Comparison of ENCODE assay signal across 10 mouse cellular contexts in the genomic region with DNA sequence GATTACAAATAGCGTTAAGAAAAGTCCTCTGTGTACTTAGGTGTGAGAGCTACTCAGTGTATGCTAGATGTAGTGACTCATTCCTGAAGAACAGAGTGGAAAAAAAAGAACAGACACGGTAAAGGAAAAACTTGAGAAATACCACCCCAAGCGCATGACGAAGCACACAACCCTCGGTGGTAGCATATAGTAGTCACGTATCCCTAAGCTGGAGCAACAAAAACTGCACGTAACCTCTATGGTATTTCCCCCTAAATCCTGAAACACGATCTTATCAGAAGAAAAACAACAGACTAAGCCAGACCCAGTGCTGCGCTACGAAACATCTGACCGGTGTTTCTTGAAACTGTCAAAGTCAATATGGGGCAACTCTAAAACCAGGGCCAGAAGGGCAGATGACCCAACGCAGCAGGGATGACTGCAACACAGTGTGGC.
DNase-seq lines count a peak whose midpoint lies in the region; ATAC-seq and TF ChIP-seq lines count a peak whose summit lies in the region.
"Had no signal": no experiment of that assay in that cellular context is flagged by ENCODE, and none has a peak within 500 bp of the region (broad histone marks: within the 10 kb centered on the region; RNA-seq: fewer than 3 reads in every experiment).

No protein-coding gene starts in this region.

- H3K4me2 ChIP-seq in kidney, postnatal 0 days (ENCODE audit: low read length): no peak overlapping the region
- H3K4me2 ChIP-seq in heart, embryonic 14.5 days (ENCODE audit: low read length): peak overlapping the region; percentile 44; the same call in 1 of the 2 replicates
- no peak overlapping the region for H3K4me2 ChIP-seq in intestine, postnatal 0 days (replicated peaks; ENCODE audit: low read depth)

- H3K36me3 ChIP-seq in kidney, postnatal 0 days (ENCODE audit: insufficient read depth, low read length): no peaks in the 10 kb centered on the region
- H3K36me3 ChIP-seq in heart, embryonic 14.5 days (ENCODE audit: control insufficient read depth, insufficient read depth, low read length): no peaks in the 10 kb centered on the region
- H3K36me3 ChIP-seq in intestine, postnatal 0 days (ENCODE audit: control insufficient read depth, insufficient read depth): no peaks in the 10 kb centered on the region
- H3K36me3 ChIP-seq: G1E had no signal

- 24% methylated on average over 12 of the region's 12 CpGs for WGBS in kidney, postnatal 0 days
- 10% methylated on average over 12 of the region's 12 CpGs for WGBS in heart, embryonic 14.5 days
- 31% methylated on average over 12 of the region's 12 CpGs for WGBS in intestine, postnatal 0 days

- TF ChIP-seq CTCF in kidney, postnatal 0 days (IDR thresholded peaks at IDR 0.05; ENCODE audit: low read depth): no peak
- no peak for TF ChIP-seq CTCF in intestine, postnatal 0 days (IDR thresholded peaks at IDR 0.05; ENCODE audit: low read depth)

- no peaks in the 10 kb centered on the region for H3K9me3 ChIP-seq in kidney, postnatal 0 days (replicated peaks; ENCODE audit: low read length)
- no peaks in the 10 kb centered on the region for H3K9me3 ChIP-seq in heart, embryonic 14.5 days (ENCODE audit: control insufficient read depth, low read length)
- H3K9me3 ChIP-seq in intestine, postnatal 0 days (ENCODE audit: control insufficient read depth): no peaks in the 10 kb centered on the region
- H3K9me3 ChIP-seq: G1E had no signal

- intact Hi-C loops in gastrocnemius, postnatal 14 days (cut with DNase I; ENCODE audit: low total_unique reads): no loop called here

- DNase-seq in kidney, postnatal 0 days (ENCODE audit: low spot score): peak; percentile 68
- DNase-seq in kidney, postnatal 14 days: no peak
- peak; percentile 42 for DNase-seq in embryo, embryonic 11 days
- DNase-seq in mesoderm, embryonic 11.5 days (ENCODE audit: low read depth, low spot score): peak; percentile 15
- DNase-seq in gastrocnemius, postnatal 14 days: no peak
- no peak for DNase-seq in adrenal gland, postnatal 4 days (ENCODE audit: low spot score in 2 of 2)
- DNase-seq: kidney, postnatal 10 days had no signal

- no peak overlapping the region for H3K4me3 ChIP-seq in kidney, postnatal 0 days (replicated peaks; ENCODE audit: low read depth, low read length)
- H3K4me3 ChIP-seq in heart, embryonic 14.5 days (ENCODE audit: control insufficient read depth in 1 of 2, insufficient read depth in 1 of 2, low read depth in 1 of 2, low read length in 2 of 2): no peak overlapping the region
- H3K4me3 ChIP-seq in intestine, postnatal 0 days (ENCODE audit: low read depth, low read length): no peak overlapping the region

- H3K27me3 ChIP-seq in kidney, postnatal 0 days (ENCODE audit: insufficient read depth, low read length): no peaks in the 10 kb centered on the region
- no peaks in the 10 kb centered on the region for H3K27me3 ChIP-seq in heart, embryonic 14.5 days (ENCODE audit: control insufficient read depth, insufficient read depth, low read length)
- H3K27me3 ChIP-seq in intestine, postnatal 0 days (replicated peaks; ENCODE audit: control insufficient read depth, insufficient read depth, low read length): no peaks in the 10 kb centered on the region

- H3K9ac ChIP-seq in kidney, postnatal 0 days (ENCODE audit: low read depth, low read length): no peak overlapping the region
- H3K9ac ChIP-seq in heart, embryonic 14.5 days (ENCODE audit: low read length): no peak overlapping the region
- no peak overlapping the region for H3K9ac ChIP-seq in intestine, postnatal 0 days (ENCODE audit: low read depth, low read length)

- no peaks in the 10 kb centered on the region for H3K4me1 ChIP-seq in kidney, postnatal 0 days (replicated peaks; ENCODE audit: insufficient read depth, low read length)
- peaks cover 9 to 10% of the 10 kb centered on the region in 2 experiments for H3K4me1 ChIP-seq in heart, embryonic 14.5 days (ENCODE audit: control insufficient read depth in 2 of 2, insufficient read depth in 2 of 2, low read length in 2 of 2)
- no peaks in the 10 kb centered on the region for H3K4me1 ChIP-seq in intestine, postnatal 0 days (replicated peaks; ENCODE audit: control insufficient read depth, insufficient read depth, low read length)

- H3K27ac ChIP-seq in kidney, postnatal 0 days: no peak overlapping the region
- peak overlapping the region; percentile 19 to 68; a peak in 2 of 4 replicates for H3K27ac ChIP-seq in heart, embryonic 14.5 days (replicated peaks in 1 of 2; ENCODE audit: control insufficient read depth in 1 of 2, insufficient read depth in 1 of 2, low read depth in 2 of 2, low read length in 2 of 2)
- H3K27ac ChIP-seq in intestine, postnatal 0 days (ENCODE audit: low read depth, low read length): no peak overlapping the region

- ATAC-seq in kidney, postnatal 0 days (replicated peaks; ENCODE audit: low FRiP score, low read depth): no peak
- ATAC-seq in heart, embryonic 14.5 days (ENCODE audit: insufficient number of reproducible peaks, insufficient read depth, low FRiP score, low read depth): peak; percentile 70
- ATAC-seq in intestine, postnatal 0 days: no peak

Comparison
In these comparisons a context has a peak if more than half of its experiments do, and no peak if none do; other contexts are left out.
1. DNase-seq: peak in kidney, postnatal 0 days (single experiment), embryo, embryonic 11 days (single experiment) and mesoderm, embryonic 11.5 days (single experiment); none in kidney, postnatal 14 days (single experiment), gastrocnemius, postnatal 14 days (single experiment) and adrenal gland, postnatal 4 days (0 of 2).
2. H3K27ac ChIP-seq: peak in heart, embryonic 14.5 days (2 of 2); none in kidney, postnatal 0 days (single experiment) and intestine, postnatal 0 days (single experiment).